Mouse (Mus musculus) ES-E14 (cell line): ENCODE data around the gene Fasn. TPM values are rescaled to one million over a fixed set of nuclear protein-coding genes. Genes with fewer than 3 reads are reported as not detected.

Source experiments
- DNase-seq: peaks from one replicate; pipeline ENCODE4 v3.0.0-alpha.2; 2013; ENCODE audit warnings: low read depth, low spot score
- H3K27ac ChIP-seq: 2 replicates; pipeline ENCODE4 v1.5.1; 2012; ENCODE audit warnings: low read depth, mild to moderate bottlenecking, low read length, moderate library complexity, mixed read lengths; ENCODE audit not compliant: poor library complexity, insufficient read depth, severe bottlenecking
- H3K36me3 ChIP-seq: 2 replicates; pipeline ENCODE4 v1.6.1; 2012; ENCODE audit warnings: mild to moderate bottlenecking, low read length, moderate library complexity, mixed read lengths; ENCODE audit not compliant: control insufficient read depth, poor library complexity, insufficient read depth, severe bottlenecking
- H3K4me1 ChIP-seq, 2 experiments: fragments of 150-350 bp in 1 of 2; sonication (generic) in 1 of 2; 2 replicates each; pipeline ENCODE4 v1.6.1; 2012; ENCODE audit warnings: low read length in 2 of 2, mild to moderate bottlenecking in 1 of 2, mixed read lengths in 1 of 2; ENCODE audit not compliant: control insufficient read depth in 2 of 2, insufficient read depth in 2 of 2, poor library complexity in 1 of 2
- H3K4me3 ChIP-seq, 2 experiments: fragments of 150-350 bp in 1 of 2; sonication (generic) in 1 of 2; 2 replicates each; pipeline ENCODE4 v1.5.1; 2012; ENCODE audit warnings: low read length in 2 of 2, low read depth in 1 of 2, mild to moderate bottlenecking in 1 of 2, mixed read lengths in 1 of 2; ENCODE audit not compliant: insufficient read depth in 1 of 2, poor library complexity in 1 of 2, severe bottlenecking in 1 of 2
- H3K9ac ChIP-seq: 2 replicates; pipeline ENCODE4 v1.6.1; 2012; ENCODE audit warnings: low read depth, mild to moderate bottlenecking, low read length, mixed read lengths; ENCODE audit not compliant: poor library complexity, insufficient read depth, severe bottlenecking
- H3K9me3 ChIP-seq: fragments of 150-350 bp; sonication (generic); 2 replicates; pipeline ENCODE4 v1.6.1; 2012; ENCODE audit warnings: low read depth, mild to moderate bottlenecking, low read length; ENCODE audit not compliant: control insufficient read depth, insufficient read depth
- CHD2 ChIP-seq: IDR thresholded peaks from 2 replicates; pipeline ENCODE4 v1.6.1; 2014; ENCODE audit warnings: mild to moderate bottlenecking, low read depth, low read length, inconsistent platforms
- HCFC1 ChIP-seq: IDR thresholded peaks from 2 replicates; pipeline ENCODE4 v1.6.1; 2012; ENCODE audit warnings: low read length, inconsistent platforms, borderline replicate concordance; ENCODE audit not compliant: insufficient read depth
- MAFK ChIP-seq: IDR thresholded peaks from 2 replicates; pipeline ENCODE4 v1.6.1; 2014; ENCODE audit warnings: mild to moderate bottlenecking, low read depth, low read length, inconsistent platforms; ENCODE audit not compliant: insufficient read depth
- ZC3H11A ChIP-seq: IDR thresholded peaks from 2 replicates; pipeline ENCODE4 v1.6.1; 2012; ENCODE audit warnings: low read depth, mild to moderate bottlenecking, inconsistent platforms, low read length, borderline replicate concordance
- ZNF384 ChIP-seq: IDR thresholded peaks from 2 replicates; pipeline ENCODE4 v1.6.1; 2012; ENCODE audit warnings: low read depth, low read length, inconsistent platforms
- in situ Hi-C, 2 experiments: fragments of 600-800 bp; cut with MboI; formaldehyde crosslinking; loops; one replicate each; pipeline ENCODE4 v1.15.1; 2025; ENCODE audit warnings: low sequenced_read_pairs in 2 of 2, inconsistent platforms in 1 of 2; ENCODE audit not compliant: unreplicated experiment in 2 of 2
- total RNA-seq: library from RNA; depleted of rRNA; stranded (reverse); fragments of 300-350 nt; gene quantifications from 2 replicates; pipeline ENCODE4 v1.2.3, GENCODE M21; 2012

Fasn gene
- total RNA-seq, 1 experiment = 210 TPM

- peaks cover 26% of the 10 kb centered on the region for H3K36me3 ChIP-seq
- no peaks in the 10 kb centered on the region for H3K9me3 ChIP-seq
- peak overlapping the region; percentile 50; the same call in 1 of the 2 replicates for H3K27ac ChIP-seq
- DNase-seq = no peak
- in situ Hi-C loops = no loop called here
- H3K4me3 ChIP-seq = peak overlapping the region; percentile 79 to 87
- H3K4me1 ChIP-seq = peaks cover 4 to 31% of the 10 kb centered on the region in 2 experiments; a peak in 3 of 4 replicates
- no peak for TF ChIP-seq CHD2
- no peak for TF ChIP-seq HCFC1
- no peak for TF ChIP-seq ZNF384
- TF ChIP-seq MAFK = no peak
- no peak for TF ChIP-seq ZC3H11A
- H3K9ac ChIP-seq = peak overlapping the region; percentile 94
These were observed 491 bp upstream of the Fasn start for GRCm38 (mm10) chr11:120824787-120825288.

- H3K36me3 ChIP-seq = peaks cover 39% of the 10 kb centered on the region
- peak overlapping the region; percentile 94 for H3K9ac ChIP-seq
- no peaks in the 10 kb centered on the region for H3K9me3 ChIP-seq
- no peak for TF ChIP-seq CHD2
- TF ChIP-seq MAFK = no peak
- TF ChIP-seq ZNF384 = no peak
- no peak for TF ChIP-seq ZC3H11A
- no peak for TF ChIP-seq HCFC1
- H3K4me3 ChIP-seq = peak overlapping the region; percentile 87 to 91
- in situ Hi-C loops = no loop called here
- H3K4me1 ChIP-seq = peaks cover 4 to 31% of the 10 kb centered on the region in 2 experiments; a peak in 3 of 4 replicates
- no peak for DNase-seq
- peak overlapping the region; percentile 93 for H3K27ac ChIP-seq
These were observed 798 bp downstream of the Fasn start for GRCm38 (mm10) chr11:120823551-120823947.

DNA sequence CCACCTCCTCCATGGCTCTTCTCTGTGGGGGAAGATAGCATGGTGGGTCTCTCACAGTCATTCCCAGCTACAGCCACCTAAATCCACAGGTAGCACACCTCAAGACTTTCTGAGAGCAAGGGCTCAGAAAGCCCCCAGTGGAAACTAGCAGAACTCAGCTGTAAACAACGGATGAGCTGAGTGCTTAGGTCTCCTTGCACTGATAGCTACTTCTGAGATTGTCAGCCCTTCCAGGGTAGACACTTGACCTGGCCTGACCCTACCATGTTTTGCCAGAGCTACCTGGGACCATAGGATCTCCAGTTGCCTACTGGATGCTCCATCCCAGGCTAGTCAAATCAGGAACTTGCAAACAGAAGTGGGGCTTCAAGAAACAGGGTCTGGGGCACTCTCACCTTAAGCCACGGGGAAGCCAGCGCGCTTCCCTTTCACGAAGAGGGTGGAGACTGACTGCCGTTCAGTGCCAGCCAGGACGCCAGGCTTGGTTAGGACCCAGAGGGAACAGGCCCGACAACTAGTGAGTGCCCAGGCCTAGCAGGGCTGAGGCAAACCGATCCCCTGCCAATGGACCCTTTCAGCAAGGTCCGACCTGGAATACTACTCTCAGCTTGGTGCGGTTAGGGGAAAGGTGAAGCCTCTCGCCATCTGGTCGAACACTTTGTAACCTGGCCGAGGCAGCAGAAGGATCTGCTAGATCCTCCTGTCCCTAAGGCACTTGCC is 1.4 kb downstream of the Fasn start:
- Histone ChIP-seq H3K36me3 (peaks cover 45% of the 10 kb centered on the region), H3K9me3 (no peaks in the 10 kb centered on the region)
- no peak for DNase-seq

DNA sequence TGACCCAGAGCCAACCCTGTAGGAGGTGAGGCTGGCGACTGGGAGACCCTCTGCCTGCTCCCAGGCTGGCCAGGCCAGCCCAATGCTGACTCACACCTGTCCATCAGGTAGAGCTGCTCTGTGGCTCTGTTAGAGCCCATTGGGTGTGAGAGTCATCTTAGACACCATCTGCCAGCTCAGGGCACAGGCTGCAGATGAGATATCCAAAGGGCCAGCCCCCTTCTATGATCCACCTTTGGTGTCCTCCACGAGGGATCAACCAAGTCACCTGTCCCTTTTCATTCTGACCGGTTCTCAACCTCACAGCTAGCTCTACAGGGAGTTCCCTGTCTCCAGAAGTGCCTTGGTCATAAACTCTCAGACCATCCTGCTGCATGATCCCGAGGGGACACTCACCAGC is 2.0 kb downstream of the Fasn start:
- Histone ChIP-seq H3K4me3 (peak overlapping the region; percentile 87 to 91; a peak in 3 of 4 replicates), H3K27ac (no peak overlapping the region), H3K9ac (peak overlapping the region; percentile 94; the same call in 1 of the 2 replicates), H3K9me3 (no peaks in the 10 kb centered on the region), H3K4me1 (peaks cover 4 to 31% of the 10 kb centered on the region in 2 experiments; a peak in 3 of 4 replicates), H3K36me3 (peaks cover 51% of the 10 kb centered on the region)
- TF ChIP-seq HCFC1 = no peak
- in situ Hi-C loops = no loop called here
- no peak for DNase-seq

More for the DNA sequence above, 1.4 kb downstream of the Fasn start:
- in situ Hi-C loops = no loop called here
- H3K27ac ChIP-seq = peak overlapping the region; percentile 93
- H3K4me1 ChIP-seq = peaks cover 4 to 31% of the 10 kb centered on the region in 2 experiments; a peak in 3 of 4 replicates
- H3K4me3 ChIP-seq = peak overlapping the region; percentile 87 to 91
- TF ChIP-seq ZC3H11A (no peak), ZNF384 (no peak), CHD2 (no peak), HCFC1 (no peak), MAFK (no peak)
- H3K9ac ChIP-seq = peak overlapping the region; percentile 94
